Mouse (Mus musculus) kidney, embryonic 16.5 days (tissue): ENCODE measurements at regions not wholly inside any gene's neighbourhood (a gene's known extent, or its start where the extent isn't known, plus 50 kb on each side); places are given as distances from the start of the nearest gene placed in this dataset.
A peak's percentile ranks its signal among the peaks of the same experiment; 100 is the strongest.
"Not testable (repeated sequence)": the region's sequence is repeated elsewhere in the genome, so short reads cannot be mapped to it uniquely, and the experiment has no call there.

Source experiments
- ATAC-seq: fragments of 200-750 bp; cut with Nextera tagmentation; 2 replicates; pipeline ENCODE4 v1.8.0; 2017; ENCODE audit warnings: moderate TSS enrichment; ENCODE audit not compliant: low FRiP score, low TSS enrichment
- H3K27ac ChIP-seq: fragments of 300-500 bp; sonication (generic); 2 replicates; pipeline ENCODE4 v1.5.1; 2014; ENCODE audit warnings: low read length
- H3K27me3 ChIP-seq: fragments of 300-500 bp; sonication (generic); 2 replicates; pipeline ENCODE4 v1.6.1; 2014; ENCODE audit warnings: low read length, control low read depth, mixed read lengths; ENCODE audit not compliant: insufficient read depth
- H3K36me3 ChIP-seq: fragments of 300-500 bp; sonication (generic); 2 replicates; pipeline ENCODE4 v1.6.1; 2014; ENCODE audit warnings: low read length, control low read depth, mixed read lengths; ENCODE audit not compliant: insufficient read depth
- H3K4me1 ChIP-seq: fragments of 300-500 bp; sonication (generic); 2 replicates; pipeline ENCODE4 v1.6.1; 2014; ENCODE audit warnings: low read length, control low read depth, mixed read lengths; ENCODE audit not compliant: insufficient read depth
- H3K4me2 ChIP-seq: fragments of 300-500 bp; sonication (generic); replicated peaks from 2 replicates; pipeline ENCODE4 v1.6.1; 2014; ENCODE audit warnings: low read depth, low read length
- H3K4me3 ChIP-seq: fragments of 300-500 bp; sonication (generic); 2 replicates; pipeline ENCODE4 v1.5.1; 2014; ENCODE audit warnings: mild to moderate bottlenecking, low read length
- H3K9ac ChIP-seq: fragments of 300-500 bp; sonication (generic); replicated peaks from 2 replicates; pipeline ENCODE4 v1.6.1; 2014; ENCODE audit warnings: low read length
- H3K9me3 ChIP-seq: fragments of 300-500 bp; sonication (generic); 2 replicates; pipeline ENCODE4 v1.6.1; 2016; ENCODE audit warnings: low read length, control low read depth
- WGBS: fragments of 180-500 bp; shearing (Covaris S2); extraction: QIAGEN DNeasy Blood & Tissue Kit; methylation state at CpG from one replicate; pipeline ENCODE4 v1.1.7; 2014; 5-methylcytosine and 5-hydroxymethylcytosine counted together

DNA sequence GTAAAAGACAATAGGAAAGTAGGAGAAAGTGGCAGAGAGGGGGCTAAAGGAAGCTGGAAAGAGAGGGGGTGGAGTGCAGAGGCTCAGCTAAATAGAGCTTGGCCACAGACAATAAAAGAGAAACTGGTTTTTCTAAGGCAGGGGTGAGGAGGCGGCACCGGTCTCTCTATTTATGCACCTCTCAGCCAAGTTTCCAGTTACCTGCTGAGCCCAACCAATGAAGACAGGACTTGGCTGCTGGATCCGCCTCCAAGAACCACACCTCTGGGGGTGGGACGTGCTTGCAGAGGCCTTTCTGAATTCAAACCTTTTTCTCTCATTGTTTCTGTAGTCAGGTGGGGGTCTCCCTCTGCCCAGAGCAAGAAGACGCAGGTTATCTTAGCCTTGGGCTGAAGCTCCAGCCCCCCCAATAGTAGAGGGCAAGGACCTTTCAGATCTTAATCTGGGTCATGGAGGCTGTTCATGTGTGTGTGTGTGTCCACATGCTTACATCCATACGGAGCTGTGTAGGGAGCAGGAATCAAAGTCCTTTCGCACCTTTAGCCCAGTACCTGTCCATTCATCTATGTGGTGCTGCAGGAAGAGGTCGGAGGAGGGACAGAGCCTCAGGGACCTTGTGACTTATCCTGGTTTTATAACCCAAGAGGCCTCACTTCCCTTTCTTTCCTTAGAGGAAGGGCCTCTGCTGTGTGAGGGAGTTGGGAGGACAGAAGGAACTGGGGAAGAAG lies 140.1 kb upstream of the Camk1g start:
- 41% methylated on average over 8 of the region's 8 CpGs for WGBS
- Histone ChIP-seq H3K4me1 (peaks cover 23% of the 10 kb centered on the region), H3K4me3 (peak overlapping the region; percentile 22), H3K36me3 (no peaks in the 10 kb centered on the region), H3K9me3 (no peaks in the 10 kb centered on the region), H3K4me2 (peak overlapping the region; percentile 26), H3K27me3 (no peaks in the 10 kb centered on the region), H3K9ac (no peak overlapping the region), H3K27ac (peak overlapping the region; percentile 43; the same call in 1 of the 2 replicates)
- ATAC-seq: peak; percentile 86

DNA sequence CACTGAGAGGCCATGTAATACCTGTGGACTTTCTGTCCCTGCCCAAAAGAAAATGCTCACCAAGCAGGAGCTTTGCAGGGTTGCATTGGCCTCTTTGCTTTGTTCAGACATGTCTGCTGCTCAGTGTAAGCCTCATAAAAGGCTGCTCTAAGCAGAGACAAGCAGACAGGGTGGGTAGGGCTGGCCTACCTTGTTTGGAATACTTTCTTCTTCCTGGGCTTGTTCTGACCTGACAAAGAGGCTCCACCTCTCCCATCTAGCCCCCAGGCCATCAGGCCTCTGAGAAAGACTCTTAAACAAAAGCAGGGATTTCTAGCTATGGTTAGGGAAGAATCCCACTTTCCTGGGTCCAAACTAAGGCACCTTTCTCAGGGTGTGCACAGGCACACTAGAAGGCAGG lies 138.2 kb upstream of the Camk1g start:
- Histone ChIP-seq H3K36me3 (no peaks in the 10 kb centered on the region), H3K4me2 (0 out of 2 replicates have a peak overlapping the region, but pooled peaks have one; percentile 4), H3K4me1 (peaks cover 12% of the 10 kb centered on the region; the same call in 1 of the 2 replicates), H3K9me3 (no peaks in the 10 kb centered on the region), H3K9ac (no peak overlapping the region), H3K4me3 (no peak overlapping the region), H3K27ac (no peak overlapping the region), H3K27me3 (no peaks in the 10 kb centered on the region)
- no peak for ATAC-seq

DNA sequence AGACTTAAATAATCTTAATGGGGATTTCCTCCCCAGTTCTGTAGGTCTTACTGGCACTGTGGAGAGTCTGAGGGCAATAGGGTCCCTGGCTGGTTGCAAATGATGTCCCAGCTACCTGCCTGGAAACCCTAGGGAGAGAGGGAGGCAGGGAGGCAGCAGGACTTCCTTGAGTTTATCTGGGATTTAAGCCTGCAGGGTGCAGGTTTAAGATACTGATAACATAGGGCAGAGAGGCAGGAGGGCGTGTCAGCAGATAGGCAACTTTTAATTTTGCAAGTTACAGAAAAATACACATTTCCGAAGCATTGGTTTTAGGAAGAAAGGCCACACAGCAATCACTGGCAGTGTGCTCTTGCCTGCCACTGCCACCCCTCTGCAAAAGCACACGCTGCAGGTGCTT lies 136.9 kb upstream of the Camk1g start:
- H3K4me2 ChIP-seq: no peak overlapping the region

DNA sequence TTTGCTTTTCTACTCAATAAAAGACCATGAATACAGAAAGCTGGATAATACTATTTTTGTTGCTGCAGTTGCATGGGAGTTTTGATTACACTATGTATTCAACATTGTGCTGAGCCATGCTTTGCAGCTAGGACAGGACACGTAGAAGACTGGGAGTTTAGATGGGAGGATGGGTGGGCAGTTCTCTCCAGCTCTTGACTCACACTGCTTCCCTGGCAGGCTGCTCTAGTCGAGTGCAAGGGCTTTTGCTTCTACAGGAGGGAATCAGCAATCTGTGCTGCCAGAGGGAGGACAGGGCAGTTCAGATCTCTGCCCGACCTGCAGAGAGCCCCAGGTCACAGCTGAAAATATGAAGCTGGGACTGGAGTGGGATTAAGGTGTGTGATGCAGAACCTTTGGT lies 135.3 kb upstream of the Camk1g start:
- no peak for ATAC-seq
- Histone ChIP-seq H3K27ac (no peak overlapping the region), H3K4me2 (no peak overlapping the region), H3K9me3 (no peaks in the 10 kb centered on the region), H3K4me1 (peaks cover 9% of the 10 kb centered on the region; the same call in 1 of the 2 replicates), H3K36me3 (no peaks in the 10 kb centered on the region), H3K4me3 (no peak overlapping the region), H3K27me3 (no peaks in the 10 kb centered on the region), H3K9ac (no peak overlapping the region)
- 43% methylated on average over 3 of the region's 3 CpGs for WGBS

More for the DNA sequence above, 136.9 kb upstream of the Camk1g start:
- WGBS: 70% methylated on average over 3 of the region's 3 CpGs
- H3K4me1 ChIP-seq: peaks cover 12% of the 10 kb centered on the region; the same call in 1 of the 2 replicates
- no peak overlapping the region for H3K27ac ChIP-seq
- H3K4me3 ChIP-seq: no peak overlapping the region
- no peaks in the 10 kb centered on the region for H3K27me3 ChIP-seq
- H3K36me3 ChIP-seq: no peaks in the 10 kb centered on the region
- H3K9ac ChIP-seq: no peak overlapping the region
- H3K9me3 ChIP-seq: no peaks in the 10 kb centered on the region
- ATAC-seq: no peak

DNA sequence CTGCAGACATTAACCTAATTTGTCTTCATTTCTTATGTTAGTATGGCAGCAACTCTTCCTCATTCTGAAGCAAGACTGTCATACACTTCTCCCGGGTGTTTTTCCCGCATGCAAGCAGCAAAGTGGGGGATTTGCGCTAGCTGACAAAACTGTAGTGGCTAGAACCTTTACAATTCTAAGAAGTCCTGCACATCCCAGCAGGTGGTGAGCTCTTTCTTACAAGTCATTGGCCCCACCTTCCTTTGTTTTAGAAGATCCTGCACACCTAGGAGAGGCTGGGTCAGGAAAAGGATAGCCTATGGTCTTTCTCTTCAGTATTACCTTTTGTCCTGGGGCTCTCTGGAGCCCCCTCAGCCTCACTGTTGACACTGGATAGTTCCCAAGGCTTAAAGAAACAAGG lies 134.5 kb upstream of the Camk1g start:
- Histone ChIP-seq H3K36me3 (no peaks in the 10 kb centered on the region), H3K9ac (no peak overlapping the region), H3K9me3 (no peaks in the 10 kb centered on the region), H3K27ac (no peak overlapping the region), H3K27me3 (no peaks in the 10 kb centered on the region), H3K4me2 (no peak overlapping the region), H3K4me1 (peaks cover 6% of the 10 kb centered on the region; the same call in 1 of the 2 replicates), H3K4me3 (no peak overlapping the region)
- ATAC-seq: no peak
- 62% methylated on average over 3 of the region's 3 CpGs for WGBS

DNA sequence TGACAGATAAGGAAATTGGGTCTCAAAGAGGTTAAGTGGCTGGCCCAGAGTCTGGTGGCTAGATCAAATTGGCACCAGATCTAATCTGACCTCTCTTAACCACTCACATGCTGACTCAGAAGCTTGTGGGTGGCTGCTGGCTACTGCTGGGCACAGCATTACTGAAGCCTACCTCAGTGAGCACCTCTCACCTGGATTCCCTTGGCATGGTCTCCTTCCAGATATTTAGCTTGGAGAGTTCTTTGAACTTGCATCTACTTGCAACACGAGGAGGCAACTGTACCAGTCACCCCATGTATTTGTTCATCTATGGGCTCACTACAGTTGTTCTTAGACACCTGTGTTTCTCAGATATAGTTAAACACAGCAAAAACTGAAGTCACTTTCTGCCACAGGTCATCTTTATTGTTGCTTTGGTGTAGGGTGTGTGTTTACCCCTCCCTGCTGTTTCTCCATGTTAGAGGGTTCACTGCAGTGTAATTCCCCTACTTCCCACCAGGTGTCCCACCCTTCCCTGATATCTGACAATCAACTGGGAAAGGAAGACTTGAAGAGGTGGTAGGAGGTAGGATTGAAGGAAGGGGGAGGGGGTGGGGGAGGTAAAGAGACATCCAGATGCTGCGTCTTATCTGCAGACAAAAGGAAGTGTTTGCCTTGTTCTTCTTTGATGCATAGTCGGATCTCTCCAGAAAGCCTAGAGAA lies 133.7 kb upstream of the Camk1g start:
- Histone ChIP-seq H3K36me3 (no peaks in the 10 kb centered on the region), H3K4me1 (peaks cover 6% of the 10 kb centered on the region; the same call in 1 of the 2 replicates), H3K9ac (no peak overlapping the region), H3K4me2 (no peak overlapping the region), H3K27me3 (no peaks in the 10 kb centered on the region), H3K9me3 (no peaks in the 10 kb centered on the region), H3K27ac (no peak overlapping the region), H3K4me3 (no peak overlapping the region)
- no peak; the same call in 1 of the 2 replicates for ATAC-seq
- 28% methylated on average over 3 of the region's 3 CpGs for WGBS

- Histone ChIP-seq H3K4me3 (no peak overlapping the region), H3K27me3 (no peaks in the 10 kb centered on the region), H3K9ac (no peak overlapping the region), H3K27ac (no peak overlapping the region), H3K9me3 (no peaks in the 10 kb centered on the region), H3K4me2 (no peak overlapping the region), H3K4me1 (no peaks in the 10 kb centered on the region), H3K36me3 (no peaks in the 10 kb centered on the region)
- WGBS: 40% methylated on average over 9 of the region's 9 CpGs
- ATAC-seq: peak; percentile 31; the same call in 1 of the 2 replicates
These were observed 126.4 kb upstream of the Camk1g start for GRCm38 (mm10) chr1:193496265-193497183.

- no peak overlapping the region for H3K4me3 ChIP-seq
- WGBS: 44% methylated on average over 6 of the region's 6 CpGs
- ATAC-seq: no peak
- no peaks in the 10 kb centered on the region for H3K27me3 ChIP-seq
- 0 out of 2 replicates have a peak, but pooled peaks cover 9% of the 10 kb centered on the region for H3K4me1 ChIP-seq
- H3K4me2 ChIP-seq: no peak overlapping the region
- H3K27ac ChIP-seq: no peak overlapping the region
- no peaks in the 10 kb centered on the region for H3K9me3 ChIP-seq
- H3K9ac ChIP-seq: no peak overlapping the region
- no peaks in the 10 kb centered on the region for H3K36me3 ChIP-seq
These were observed 117.9 kb upstream of the Camk1g start for GRCm38 (mm10) chr1:193488039-193488438.

DNA sequence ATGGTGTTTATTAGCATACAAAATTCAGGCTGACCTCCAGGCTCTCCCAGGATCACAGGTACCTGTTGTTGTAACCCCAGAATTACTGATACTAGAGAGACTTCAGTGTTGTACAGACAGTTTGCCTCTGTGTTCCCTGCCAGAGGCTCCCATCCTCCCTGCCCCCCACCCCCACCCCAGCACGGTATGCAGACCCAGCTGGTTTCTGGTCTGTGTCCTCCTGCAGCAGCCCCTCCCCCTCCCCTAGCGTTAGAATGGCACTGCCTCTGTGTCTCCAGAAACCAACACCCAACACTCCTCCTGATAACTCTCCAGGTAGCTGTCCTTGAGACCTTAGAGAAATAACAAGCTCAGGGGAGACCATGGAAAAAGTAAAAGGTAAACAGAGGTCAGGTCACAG lies 116.6 kb upstream of the Camk1g start:
- WGBS: 0% methylated on average over 1 of the region's 2 CpGs
- not testable (repeated sequence) for H3K4me3 ChIP-seq, ATAC-seq, H3K4me1 ChIP-seq, H3K4me2 ChIP-seq, H3K36me3 ChIP-seq, H3K9me3 ChIP-seq, H3K27ac ChIP-seq, H3K27me3 ChIP-seq, H3K9ac ChIP-seq
